Mouse (Mus musculus) MEL (cell line): ENCODE measurements around the gene Hpcal4. TPM values are rescaled to one million over a fixed set of nuclear protein-coding genes. Genes with fewer than 3 reads are reported as not detected.

Experiments
- DNase-seq: peaks from one replicate; pipeline ENCODE4 v3.0.0; 2011; ENCODE audit warnings: low read depth, low spot score
- H3K27ac ChIP-seq: 2 replicates; pipeline ENCODE4 v1.5.1; 2012; ENCODE audit warnings: low read depth, mild to moderate bottlenecking, control low read depth, low read length, moderate library complexity; ENCODE audit not compliant: control insufficient read depth
- H3K27me3 ChIP-seq, 2 experiments: fragments of 150-350 bp in 1 of 2; sonication (generic) in 1 of 2; 2 replicates each; pipeline ENCODE4 v1.6.1; 2012; ENCODE audit warnings: low read length in 2 of 2, mild to moderate bottlenecking in 2 of 2, improper control_type of control experiment in 1 of 2, moderate library complexity in 1 of 2; ENCODE audit not compliant: insufficient read depth in 2 of 2, control insufficient read depth in 1 of 2
- H3K36me3 ChIP-seq, 2 experiments: 2 replicates each; pipeline ENCODE4 v1.6.1; 2012 to 2014; ENCODE audit warnings: low read length in 2 of 2, improper control_type of control experiment in 1 of 2, inconsistent platforms in 1 of 2, mild to moderate bottlenecking in 1 of 2; ENCODE audit not compliant: insufficient read depth in 2 of 2, control insufficient read depth in 1 of 2
- H3K4me1 ChIP-seq, 2 experiments: fragments of 150-350 bp in 1 of 2; sonication (generic) in 1 of 2; 2 replicates each; pipeline ENCODE4 v1.6.1; 2012; ENCODE audit warnings: low read length in 2 of 2, improper control_type of control experiment in 1 of 2, mild to moderate bottlenecking in 1 of 2; ENCODE audit not compliant: insufficient read depth in 2 of 2, control insufficient read depth in 1 of 2
- H3K4me3 ChIP-seq, 2 experiments: fragments of 150-350 bp in 1 of 2; sonication (generic) in 1 of 2; 2 replicates each; pipeline ENCODE4 v1.5.1; 2012; ENCODE audit warnings: low read depth in 2 of 2, low read length in 2 of 2, mild to moderate bottlenecking in 2 of 2, moderate library complexity in 2 of 2, control low read depth in 1 of 2, improper control_type of control experiment in 1 of 2; ENCODE audit not compliant: control insufficient read depth in 1 of 2, insufficient read depth in 1 of 2
- H3K79me2 ChIP-seq: 2 replicates; pipeline ENCODE4 v1.6.1; 2012; ENCODE audit warnings: mild to moderate bottlenecking, low read length, moderate library complexity; ENCODE audit not compliant: control insufficient read depth, poor library complexity, insufficient read depth
- H3K9ac ChIP-seq: 2 replicates; pipeline ENCODE4 v1.6.1; 2012; ENCODE audit warnings: low read depth, mild to moderate bottlenecking, control low read depth, low read length, moderate library complexity; ENCODE audit not compliant: control insufficient read depth, poor library complexity, severe bottlenecking
- H3K9me3 ChIP-seq: fragments of 150-350 bp; sonication (generic); replicated peaks from 2 replicates; pipeline ENCODE4 v1.6.1; 2012; ENCODE audit warnings: mild to moderate bottlenecking, low read length, improper control_type of control experiment, moderate library complexity; ENCODE audit not compliant: insufficient read depth
- CHD2 ChIP-seq: IDR thresholded peaks from 2 replicates; pipeline ENCODE4 v1.6.1; 2011; ENCODE audit warnings: low read length, improper control_type of control experiment
- CTCF ChIP-seq, 3 experiments: IDR thresholded peaks in 2 of 3; conservative IDR thresholded peaks in 1 of 3; 2 replicates each; pipeline ENCODE4 v1.5.1; 2011 to 2012; ENCODE audit warnings: low read length in 3 of 3, low read depth in 2 of 3, mild to moderate bottlenecking in 2 of 3, improper control_type of control experiment in 1 of 3, inconsistent platforms in 1 of 3, mixed read lengths in 1 of 3, moderate library complexity in 1 of 3; ENCODE audit not compliant: control insufficient read depth in 1 of 3, insufficient read depth in 1 of 3, poor library complexity in 1 of 3, severe bottlenecking in 1 of 3
- EP300 ChIP-seq, 2 experiments: IDR thresholded peaks; 2 replicates each; pipeline ENCODE4 v1.6.1; 2011; ENCODE audit warnings: improper control_type of control experiment in 2 of 2, low read length in 2 of 2, low read depth in 1 of 2, mild to moderate bottlenecking in 1 of 2
- ETS1 ChIP-seq: IDR thresholded peaks from 2 replicates; pipeline ENCODE4 v1.6.1; 2012; ENCODE audit warnings: low read depth, mild to moderate bottlenecking, inconsistent platforms, low read length, improper control_type of control experiment, moderate library complexity
- GATA1 ChIP-seq: IDR thresholded peaks from 2 replicates; pipeline ENCODE4 v1.6.1; 2011; ENCODE audit warnings: low read depth, low read length, improper control_type of control experiment
- MAFK ChIP-seq: IDR thresholded peaks from 2 replicates; pipeline ENCODE4 v1.6.1; 2011; ENCODE audit warnings: low read depth, mild to moderate bottlenecking, low read length, improper control_type of control experiment, borderline replicate concordance
- MAZ ChIP-seq: IDR thresholded peaks from 2 replicates; pipeline ENCODE4 v1.6.1; 2012; ENCODE audit warnings: low read depth, mild to moderate bottlenecking, inconsistent platforms, low read length, improper control_type of control experiment
- MEF2A ChIP-seq: IDR thresholded peaks from 2 replicates; pipeline ENCODE4 v1.6.1; 2014; ENCODE audit warnings: low read depth, mild to moderate bottlenecking, inconsistent platforms, low read length, improper control_type of control experiment; ENCODE audit not compliant: poor library complexity, insufficient replicate concordance, severe bottlenecking; ENCODE audit errors: extremely low read depth
- MXI1 ChIP-seq: IDR thresholded peaks from 2 replicates; pipeline ENCODE4 v1.6.1; 2011; ENCODE audit warnings: mild to moderate bottlenecking, low read depth, low read length, improper control_type of control experiment
- MYB ChIP-seq: IDR thresholded peaks from 2 replicates; pipeline ENCODE4 v1.6.1; 2011; ENCODE audit warnings: mild to moderate bottlenecking, low read depth, low read length, improper control_type of control experiment
- POLR2A ChIP-seq, 2 experiments: IDR thresholded peaks; 2 replicates each; pipeline ENCODE4 v1.6.1; 2011 to 2012; ENCODE audit warnings: low read length in 2 of 2, mild to moderate bottlenecking in 2 of 2, control low read depth in 1 of 2, improper control_type of control experiment in 1 of 2, low read depth in 1 of 2, moderate library complexity in 1 of 2; ENCODE audit not compliant: control insufficient read depth in 1 of 2, insufficient read depth in 1 of 2, poor library complexity in 1 of 2
- POLR2AphosphoS2 ChIP-seq: IDR thresholded peaks from 2 replicates; pipeline ENCODE4 v1.6.1; 2011; ENCODE audit warnings: low read length, improper control_type of control experiment
- POLR2AphosphoS5 ChIP-seq: IDR thresholded peaks from 2 replicates; pipeline ENCODE4 v1.6.1; 2012; ENCODE audit warnings: low read depth, borderline replicate concordance, mild to moderate bottlenecking, inconsistent platforms, low read length, moderate library complexity, mixed read lengths
- RAD21 ChIP-seq: IDR thresholded peaks from 2 replicates; pipeline ENCODE4 v1.6.1; 2011; ENCODE audit warnings: mild to moderate bottlenecking, low read depth, low read length, improper control_type of control experiment
- RCOR1 ChIP-seq: IDR thresholded peaks from 2 replicates; pipeline ENCODE4 v1.6.1; 2012; ENCODE audit warnings: low read depth, mild to moderate bottlenecking, inconsistent platforms, low read length, improper control_type of control experiment
- SMC3 ChIP-seq: IDR thresholded peaks from 2 replicates; pipeline ENCODE4 v1.6.1; 2011; ENCODE audit warnings: low read depth, low read length, improper control_type of control experiment
- TAL1 ChIP-seq: IDR thresholded peaks from 2 replicates; pipeline ENCODE4 v1.6.1; 2012; ENCODE audit warnings: mild to moderate bottlenecking, inconsistent platforms, low read length, moderate library complexity, mixed read lengths
- TCF12 ChIP-seq: IDR thresholded peaks from 2 replicates; pipeline ENCODE4 v1.6.1; 2014; ENCODE audit warnings: low read depth, mild to moderate bottlenecking, inconsistent platforms, low read length, improper control_type of control experiment, moderate library complexity
- USF1 ChIP-seq: IDR thresholded peaks from 2 replicates; pipeline ENCODE4 v1.6.1; 2014; ENCODE audit warnings: low read depth, mild to moderate bottlenecking, inconsistent platforms, low read length, improper control_type of control experiment, moderate library complexity
- ZC3H11A ChIP-seq: IDR thresholded peaks from 2 replicates; pipeline ENCODE4 v1.6.1; 2012; ENCODE audit warnings: low read depth, mild to moderate bottlenecking, inconsistent platforms, low read length, improper control_type of control experiment
- ZMIZ1 ChIP-seq: IDR thresholded peaks from 2 replicates; pipeline ENCODE4 v1.6.1; 2012; ENCODE audit warnings: low read depth, mild to moderate bottlenecking, inconsistent platforms, low read length, improper control_type of control experiment, moderate library complexity
- polyA plus RNA-seq, 2 experiments: library from polyadenylated mRNA; stranded (reverse) in 1 of 2; unstranded in 1 of 2; fragments of >175 nt in 1 of 2; fragments of >200 nt in 1 of 2; gene quantifications; 2 replicates each; pipeline versions ENCODE4 v1.2.1 to v1.2.4; 2012; ENCODE audit warnings: low replicate concordance in 2 of 2, low read depth in 1 of 2; ENCODE audit not compliant: insufficient read length in 2 of 2, insufficient read depth in 1 of 2, missing spikeins in 1 of 2
- total RNA-seq: library from RNA; depleted of rRNA; stranded (reverse); fragments of 300-350 nt; gene quantifications from 2 replicates; pipeline ENCODE4 v1.2.3, GENCODE M21; 2012

The Hpcal4 gene
- total and polyA plus RNA-seq, 3 experiments = not detected

- H3K4me3 ChIP-seq = no peak overlapping the region
- no peaks in the 10 kb centered on the region for H3K79me2 ChIP-seq
- H3K4me1 ChIP-seq = no peaks in the 10 kb centered on the region
- peaks cover 0 to 8% of the 10 kb centered on the region in 2 experiments for H3K27me3 ChIP-seq
- H3K36me3 ChIP-seq = no peaks in the 10 kb centered on the region
- no peak overlapping the region for H3K27ac ChIP-seq
- DNase-seq = peak; percentile 68
- H3K9ac ChIP-seq = no peak overlapping the region
- no peaks in the 10 kb centered on the region for H3K9me3 ChIP-seq
- TF ChIP-seq RAD21 (peak; percentile 58), CTCF (IDR thresholded peaks at IDR 0.05 in 2 of 3, conservative IDR thresholded peaks at IDR 0.05 in 1 of 3; ENCODE audit: control insufficient read depth in 1 of 3, insufficient read depth in 1 of 3, low read depth in 2 of 3, low read length in 3 of 3, poor library complexity in 1 of 3, severe bottlenecking in 1 of 3) (peak; percentile 64 to 78 (median 67)), SMC3 (peak; percentile 79), ZC3H11A (peak; percentile 26; the same call in 1 of the 2 replicates), MXI1 (no peak)
These were observed 40.3 kb downstream of the Hpcal4 start for GRCm38 (mm10) chr4:123223309-123223708.

- Histone ChIP-seq H3K9ac (no peak overlapping the region), H3K4me1 (no peaks in the 10 kb centered on the region), H3K79me2 (no peaks in the 10 kb centered on the region), H3K4me3 (no peak overlapping the region), H3K27ac (no peak overlapping the region), H3K27me3 (peaks cover 0 to 22% of the 10 kb centered on the region in 2 experiments), H3K36me3 (no peaks in the 10 kb centered on the region), H3K9me3 (no peaks in the 10 kb centered on the region)
- no peak for TF ChIP-seq CHD2
- no peak for DNase-seq
These were observed 42.8 kb downstream of the Hpcal4 start for GRCm38 (mm10) chr4:123225718-123226403.

- H3K4me1 ChIP-seq = no peaks in the 10 kb centered on the region
- H3K9ac ChIP-seq = no peak overlapping the region
- H3K4me3 ChIP-seq = no peak overlapping the region
- no peaks in the 10 kb centered on the region for H3K36me3 ChIP-seq
- TF ChIP-seq POLR2AphosphoS2 = no peak
- no peak for TF ChIP-seq TCF12
- no peak for TF ChIP-seq MEF2A
- TF ChIP-seq POLR2A (IDR thresholded peaks at IDR 0.05; ENCODE audit: control insufficient read depth in 1 of 2, insufficient read depth in 1 of 2, low read depth in 1 of 2, low read length in 2 of 2, poor library complexity in 1 of 2) = no peak
- no peak for TF ChIP-seq CHD2
- TF ChIP-seq TAL1 = no peak
- no peak for TF ChIP-seq EP300 (IDR thresholded peaks at IDR 0.05; ENCODE audit: low read depth in 1 of 2, low read length in 2 of 2)
- TF ChIP-seq POLR2AphosphoS5 = no peak
- TF ChIP-seq MYB = no peak
- TF ChIP-seq USF1 = no peak
- no peak for TF ChIP-seq MAZ
- TF ChIP-seq GATA1 = no peak
- TF ChIP-seq ETS1 = no peak
- TF ChIP-seq MAFK = no peak
- no peak for TF ChIP-seq RCOR1
- TF ChIP-seq ZMIZ1 = no peak
- TF ChIP-seq CTCF (IDR thresholded peaks at IDR 0.05 in 2 of 3, conservative IDR thresholded peaks at IDR 0.05 in 1 of 3; ENCODE audit: control insufficient read depth in 1 of 3, insufficient read depth in 1 of 3, low read depth in 2 of 3, low read length in 3 of 3, poor library complexity in 1 of 3, severe bottlenecking in 1 of 3) = no peak
- TF ChIP-seq ZC3H11A = no peak
- TF ChIP-seq, all 39 proteins: peak for 0
- Histone ChIP-seq H3K27ac (no peak overlapping the region), H3K9me3 (no peaks in the 10 kb centered on the region), H3K79me2 (no peaks in the 10 kb centered on the region), H3K27me3 (peaks cover 0 to 20% of the 10 kb centered on the region in 2 experiments)
- DNase-seq = no peak
These were observed 44.7 kb downstream of the Hpcal4 start for GRCm38 (mm10) chr4:123227707-123228106.
